Mouse (Mus musculus) lung, postnatal 0 days (tissue): ENCODE data around the gene Caly.

Experiments used
- CTCF ChIP-seq: IDR thresholded peaks from 2 replicates; pipeline ENCODE4 v1.5.1; 2016; ENCODE audit warnings: antibody characterized with exemption, mild to moderate bottlenecking
- EP300 ChIP-seq: IDR thresholded peaks from 2 replicates; pipeline ENCODE4 v1.6.1; 2016; ENCODE audit warnings: antibody characterized with exemption, mild to moderate bottlenecking, control low read depth

DNA sequence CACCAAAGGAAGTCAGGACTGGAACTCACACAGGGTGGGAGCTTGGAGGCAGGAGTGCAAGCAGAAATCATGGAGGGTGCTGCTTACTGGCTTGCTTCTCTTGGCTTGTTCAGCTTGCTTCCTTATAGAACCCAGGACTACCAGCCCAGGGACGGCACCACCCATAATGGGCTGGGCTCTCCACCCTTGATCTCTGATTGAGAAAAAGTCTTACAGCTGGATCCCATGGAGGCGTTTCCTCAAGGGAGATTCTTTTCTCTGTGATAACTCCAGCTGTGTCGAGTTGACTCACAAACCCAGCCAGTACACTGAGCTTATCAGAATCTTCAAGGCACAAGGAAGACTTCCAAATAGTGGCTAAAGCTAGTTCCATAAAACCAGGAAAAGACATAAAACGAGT lies 40.4 kb upstream of the Caly start:
- no peak for TF ChIP-seq CTCF
- no peak for TF ChIP-seq EP300
